Comparison of ENCODE assay signal across 33 mouse cellular contexts in genomic region chr8:127734059-127734458, GRCm38 (mm10).
DNase-seq lines count a peak whose midpoint lies in the region; ATAC-seq and TF ChIP-seq lines count a peak whose summit lies in the region.
"Had no signal": no experiment of that assay in that cellular context is flagged by ENCODE, and none has a peak within 500 bp of the region (broad histone marks: within the 10 kb centered on the region; RNA-seq: fewer than 3 reads in every experiment).

No protein-coding gene starts in this region.

- H3K4me1 ChIP-seq in heart, adult 2 months (ENCODE audit: control insufficient read depth, insufficient read depth, low read length): no peaks in the 10 kb centered on the region
- no peaks in the 10 kb centered on the region for H3K4me1 ChIP-seq in lung, embryonic 14.5 days (ENCODE audit: insufficient read depth)
- no peaks in the 10 kb centered on the region for H3K4me1 ChIP-seq in CH12.LX (ENCODE audit: control insufficient read depth in 1 of 2, insufficient read depth in 2 of 2)
- H3K4me1 ChIP-seq: embryonic facial prominence, embryonic 10.5 days; embryonic facial prominence, embryonic 15.5 days; forebrain, embryonic 12.5 days; hindbrain, embryonic 13.5 days; kidney, embryonic 15.5 days; megakaryocyte, embryonic 14.5 days; neural tube, embryonic 12.5 days had no signal

- no peak overlapping the region for H3K4me2 ChIP-seq in lung, embryonic 14.5 days
- no peak overlapping the region for H3K4me2 ChIP-seq in CH12.LX (ENCODE audit: insufficient read depth, low read depth, poor library complexity, severe bottlenecking)
- H3K4me2 ChIP-seq: embryonic facial prominence, embryonic 15.5 days; forebrain, embryonic 12.5 days; heart, embryonic 15.5 days; hindbrain, embryonic 13.5 days; kidney, embryonic 15.5 days; neural tube, embryonic 12.5 days had no signal

- intact Hi-C loops in heart, adult 2 months (cut with DNase I): no loop called here
- intact Hi-C loops in heart, postnatal 10 days (cut with DNase I): no loop called here

- peak; percentile 48 for TF ChIP-seq RAD21 in CH12.LX (IDR thresholded peaks at IDR 0.05; ENCODE audit: low read depth, low read length)

- H3K9me3 ChIP-seq in lung, embryonic 14.5 days (ENCODE audit: low read depth, low read length): no peaks in the 10 kb centered on the region
- no peaks in the 10 kb centered on the region for H3K9me3 ChIP-seq in CH12.LX (replicated peaks; ENCODE audit: low read length)
- H3K9me3 ChIP-seq: embryonic facial prominence, embryonic 10.5 days; embryonic facial prominence, embryonic 15.5 days; forebrain, embryonic 12.5 days; heart, embryonic 10.5 days; heart, embryonic 15.5 days; hindbrain, embryonic 13.5 days; kidney, embryonic 15.5 days; megakaryocyte, embryonic 14.5 days; neural tube, embryonic 12.5 days had no signal

- peak; percentile 40 for TF ChIP-seq CTCF in heart, adult 2 months (IDR thresholded peaks at IDR 0.05)
- TF ChIP-seq CTCF in lung, embryonic 14.5 days (IDR thresholded peaks at IDR 0.05; ENCODE audit: low read depth): no peak
- peak in 1 of 2 experiments; percentile 36; a peak in 2 of 4 replicates for TF ChIP-seq CTCF in CH12.LX (conservative IDR thresholded peaks at IDR 0.05 in 1 of 2, IDR thresholded peaks at IDR 0.05 in 1 of 2; ENCODE audit: low read depth in 2 of 2, low read length in 2 of 2)

- 93% methylated on average over 3 of the region's 3 CpGs for WGBS in heart, adult 2 months
- WGBS in lung, embryonic 14.5 days: 84% methylated on average over 3 of the region's 3 CpGs

- no peak for DNase-seq in heart, adult 2 months
- no peak for DNase-seq in heart, postnatal 10 days
- peak; percentile 6 for DNase-seq in lung, embryonic 14.5 days
- DNase-seq in lung, postnatal 10 days: no peak
- DNase-seq in CH12.LX (ENCODE audit: extremely low read depth) (no peak), NIH3T3 (ENCODE audit: low read depth) (peak; percentile 7)
- DNase-seq in adrenal gland, adult (ENCODE audit: inconsistent age in 2 of 2, low spot score in 1 of 2): no peak
- no peak for DNase-seq in gastrocnemius, postnatal 4 days (ENCODE audit: low spot score in 2 of 2)
- DNase-seq: adrenal gland, adult 2 months; adrenal gland, postnatal 36 days; B cell, adult 2 months; cerebellum, adult 8-10 months; cerebellum, postnatal 25 days; heart, postnatal 36 days; kidney, postnatal 36 days; layer of hippocampus, postnatal 36 days; liver; lung, adult 2 months; lung, postnatal 36 days; right cerebral cortex, postnatal 4 days had no signal

- H3K36me3 ChIP-seq in heart, adult 2 months (ENCODE audit: control insufficient read depth, insufficient read depth, low read length): no peaks in the 10 kb centered on the region
- H3K36me3 ChIP-seq in lung, embryonic 14.5 days (ENCODE audit: insufficient read depth): no peaks in the 10 kb centered on the region
- H3K36me3 ChIP-seq in CH12.LX (replicated peaks in 1 of 2; ENCODE audit: control insufficient read depth in 1 of 2, insufficient read depth in 1 of 2, low read length in 1 of 2): no peaks in the 10 kb centered on the region
- H3K36me3 ChIP-seq: embryonic facial prominence, embryonic 10.5 days; embryonic facial prominence, embryonic 15.5 days; forebrain, embryonic 12.5 days; heart, embryonic 10.5 days; heart, embryonic 15.5 days; hindbrain, embryonic 13.5 days; kidney, embryonic 15.5 days; neural tube, embryonic 12.5 days had no signal

- H3K27ac ChIP-seq in heart, adult 2 months: no peak overlapping the region
- H3K27ac ChIP-seq in lung, embryonic 14.5 days (ENCODE audit: low read depth): no peak overlapping the region
- no peak overlapping the region for H3K27ac ChIP-seq in CH12.LX (ENCODE audit: insufficient read depth, low read depth)
- H3K27ac ChIP-seq: embryonic facial prominence, embryonic 10.5 days; embryonic facial prominence, embryonic 15.5 days; forebrain, embryonic 12.5 days; heart, embryonic 10.5 days; heart, embryonic 15.5 days; hindbrain, embryonic 13.5 days; kidney, embryonic 15.5 days; liver, embryonic 14.5 days; neural tube, embryonic 12.5 days had no signal

- no peaks in the 10 kb centered on the region for H3K79me2 ChIP-seq in heart, adult 2 months (replicated peaks; ENCODE audit: control insufficient read depth, insufficient read depth, low read length)
- H3K79me2 ChIP-seq in CH12.LX (replicated peaks; ENCODE audit: control insufficient read depth, extremely low read depth, insufficient read depth, poor library complexity, severe bottlenecking): no peaks in the 10 kb centered on the region

- no peaks in the 10 kb centered on the region for H3K27me3 ChIP-seq in heart, adult 2 months (ENCODE audit: control insufficient read depth, insufficient read depth, low read length)
- no peaks in the 10 kb centered on the region for H3K27me3 ChIP-seq in lung, embryonic 14.5 days (ENCODE audit: insufficient read depth, low read length)
- no peaks in the 10 kb centered on the region for H3K27me3 ChIP-seq in CH12.LX (replicated peaks)
- H3K27me3 ChIP-seq: embryonic facial prominence, embryonic 15.5 days; forebrain, embryonic 12.5 days; heart, embryonic 15.5 days; hindbrain, embryonic 13.5 days; kidney, embryonic 15.5 days; neural tube, embryonic 12.5 days had no signal

- ATAC-seq in lung, embryonic 14.5 days (ENCODE audit: insufficient read depth): no peak
- ATAC-seq: intestine, postnatal 0 days; midbrain, embryonic 16.5 days had no signal

- no peak overlapping the region for H3K9ac ChIP-seq in heart, adult 2 months (ENCODE audit: low read depth, low read length)
- no peak overlapping the region for H3K9ac ChIP-seq in lung, embryonic 14.5 days
- no peak overlapping the region for H3K9ac ChIP-seq in CH12.LX (ENCODE audit: insufficient read depth, low read depth)
- H3K9ac ChIP-seq: embryonic facial prominence, embryonic 15.5 days; forebrain, embryonic 12.5 days; heart, embryonic 15.5 days; hindbrain, embryonic 13.5 days; kidney, embryonic 15.5 days; liver, embryonic 14.5 days; neural tube, embryonic 12.5 days had no signal

- no peak for TF ChIP-seq EP300 in heart, adult 2 months (IDR thresholded peaks at IDR 0.05; ENCODE audit: insufficient read depth, low read depth, low read length)
- TF ChIP-seq EP300 in CH12.LX (IDR thresholded peaks at IDR 0.05; ENCODE audit: low read length): no peak

- in situ Hi-C loops in CH12.LX (cut with MboI; ENCODE audit: low pct_ligation_motif_present, low pct_unique_long_range_greater_than_20kb, low sequenced_read_pairs): no loop called here

- no peak overlapping the region for H3K4me3 ChIP-seq in heart, adult 2 months
- H3K4me3 ChIP-seq in lung, embryonic 14.5 days (ENCODE audit: low read depth, low read length): no peak overlapping the region
- no peak overlapping the region for H3K4me3 ChIP-seq in CH12.LX (replicated peaks in 1 of 3; ENCODE audit: low read depth in 2 of 3, low read length in 2 of 3, poor library complexity in 1 of 3)
- H3K4me3 ChIP-seq: embryonic facial prominence, embryonic 10.5 days; embryonic facial prominence, embryonic 15.5 days; forebrain, embryonic 12.5 days; heart, embryonic 10.5 days; heart, embryonic 15.5 days; hindbrain, embryonic 13.5 days; kidney, embryonic 15.5 days; megakaryocyte, embryonic 14.5 days; myocyte; neural tube, embryonic 12.5 days had no signal

- TF ChIP-seq POLR2A in heart, adult 2 months (IDR thresholded peaks at IDR 0.05; ENCODE audit: insufficient read depth, low read depth, low read length): no peak
- no peak for TF ChIP-seq POLR2A in CH12.LX (IDR thresholded peaks at IDR 0.05; ENCODE audit: low read depth, low read length)

- dilution Hi-C loops in CH12.LX (cut with MboI; ENCODE audit: extremely low pct_ligation_motif_present, extremely low pct_unique_long_range_greater_than_20kb, low sequenced_read_pairs): no loop called here

TF ChIP-seq in CH12.LX, 34 proteins besides CTCF, POLR2A, EP300 and RAD21:
- TF ChIP-seq POLR2AphosphoS2 (IDR thresholded peaks at IDR 0.05; ENCODE audit: low read depth, low read length) (no peak), SMC3 (IDR thresholded peaks at IDR 0.05; ENCODE audit: low read depth, low read length) (peak; percentile 49)

Comparison
In these comparisons a context has a peak if more than half of its experiments do, and no peak if none do; other contexts are left out.
1. DNase-seq: peak in lung, embryonic 14.5 days (single experiment) and NIH3T3 (single experiment); none in heart, adult 2 months (0 of 2), heart, postnatal 10 days (0 of 2), lung, postnatal 10 days (single experiment), CH12.LX (single experiment), adrenal gland, adult (0 of 2) and gastrocnemius, postnatal 4 days (0 of 2).